Mouse (Mus musculus): ENCODE data around the gene Evi5. TPM values are rescaled to one million over a fixed set of nuclear protein-coding genes. Genes with fewer than 3 reads are reported as not detected.

Gene Evi5
- polyA plus RNA-seq, 1 experiment from 2014 or later = 57.5 TPM

- Histone ChIP-seq H3K4me3 (ENCODE audit: low read length) (no peak overlapping the region), H3K9ac (ENCODE audit: low read length) (no peak overlapping the region), H3K9me3 (ENCODE audit: control insufficient read depth, low read length) (no peaks in the 10 kb centered on the region), H3K4me1 (replicated peaks; ENCODE audit: control insufficient read depth, insufficient read depth, low read length) (no peaks in the 10 kb centered on the region), H3K4me2 (ENCODE audit: low read depth, low read length) (no peak overlapping the region), H3K27me3 (ENCODE audit: control insufficient read depth, insufficient read depth, low read depth, low read length) (no peaks in the 10 kb centered on the region), H3K36me3 (ENCODE audit: control insufficient read depth, insufficient read depth, low read length) (peaks cover 3% of the 10 kb centered on the region; the same call in 1 of the 2 replicates), H3K27ac (ENCODE audit: low read length) (no peak overlapping the region)
- no peak for ATAC-seq (ENCODE audit: low read depth)
- WGBS = 89% methylated on average over 4 of the region's 4 CpGs
Observed at GRCm38 (mm10) chr5:107776777-107777544, 97.9 kb downstream of the Evi5 start.

- Histone ChIP-seq H3K27me3 (ENCODE audit: control insufficient read depth, insufficient read depth, low read depth, low read length) (no peaks in the 10 kb centered on the region), H3K4me2 (ENCODE audit: low read depth, low read length) (no peak overlapping the region), H3K27ac (ENCODE audit: low read length) (no peak overlapping the region), H3K4me1 (replicated peaks; ENCODE audit: control insufficient read depth, insufficient read depth, low read length) (no peaks in the 10 kb centered on the region), H3K9me3 (ENCODE audit: control insufficient read depth, low read length) (no peaks in the 10 kb centered on the region), H3K36me3 (ENCODE audit: control insufficient read depth, insufficient read depth, low read length) (no peaks in the 10 kb centered on the region), H3K4me3 (ENCODE audit: low read length) (no peak overlapping the region), H3K9ac (ENCODE audit: low read length) (no peak overlapping the region)
- ATAC-seq (ENCODE audit: low read depth) = no peak
- WGBS = 95% methylated on average over 1 of the region's 1 CpGs
Observed at GRCm38 (mm10) chr5:107775875-107776274, 99.0 kb downstream of the Evi5 start.

- no peak overlapping the region for H3K4me2 ChIP-seq (ENCODE audit: low read depth, low read length)
- no peak for ATAC-seq (ENCODE audit: low read depth)
- H3K36me3 ChIP-seq (ENCODE audit: control insufficient read depth, insufficient read depth, low read length) = peaks cover 3% of the 10 kb centered on the region; the same call in 1 of the 2 replicates
- no peaks in the 10 kb centered on the region for H3K27me3 ChIP-seq (ENCODE audit: control insufficient read depth, insufficient read depth, low read depth, low read length)
- no peak overlapping the region for H3K27ac ChIP-seq (ENCODE audit: low read length)
- 46% methylated on average over 5 of the region's 5 CpGs for WGBS
- H3K4me3 ChIP-seq (ENCODE audit: low read length) = no peak overlapping the region
- H3K9me3 ChIP-seq (ENCODE audit: control insufficient read depth, low read length) = no peaks in the 10 kb centered on the region
- H3K4me1 ChIP-seq (replicated peaks; ENCODE audit: control insufficient read depth, insufficient read depth, low read length) = no peaks in the 10 kb centered on the region
- H3K9ac ChIP-seq (ENCODE audit: low read length) = no peak overlapping the region
Observed at GRCm38 (mm10) chr5:107772049-107772448, 102.9 kb downstream of the Evi5 start.

GRCm38 (mm10) chr5:107768224-107768623 is 106.7 kb downstream of the Evi5 start:
- WGBS = 88% methylated on average over 1 of the region's 1 CpGs
- H3K9me3 ChIP-seq (ENCODE audit: control insufficient read depth, low read length) = no peaks in the 10 kb centered on the region
- H3K27ac ChIP-seq (ENCODE audit: low read length) = no peak overlapping the region
- no peak overlapping the region for H3K9ac ChIP-seq (ENCODE audit: low read length)
- H3K4me1 ChIP-seq (replicated peaks; ENCODE audit: control insufficient read depth, insufficient read depth, low read length) = no peaks in the 10 kb centered on the region
- H3K27me3 ChIP-seq (ENCODE audit: control insufficient read depth, insufficient read depth, low read depth, low read length) = no peaks in the 10 kb centered on the region
- peaks cover 3% of the 10 kb centered on the region; the same call in 1 of the 2 replicates for H3K36me3 ChIP-seq (ENCODE audit: control insufficient read depth, insufficient read depth, low read length)
- H3K4me2 ChIP-seq (ENCODE audit: low read depth, low read length) = no peak overlapping the region
- no peak overlapping the region for H3K4me3 ChIP-seq (ENCODE audit: low read length)
- ATAC-seq (ENCODE audit: low read depth) = no peak

GRCm38 (mm10) chr5:107765946-107766345 is 109.0 kb downstream of the Evi5 start:
- H3K4me1 ChIP-seq (replicated peaks; ENCODE audit: control insufficient read depth, insufficient read depth, low read length) = no peaks in the 10 kb centered on the region
- H3K27ac ChIP-seq (ENCODE audit: low read length) = no peak overlapping the region
- H3K9ac ChIP-seq (ENCODE audit: low read length) = no peak overlapping the region
- 89% methylated on average over 4 of the region's 4 CpGs for WGBS
- no peak for ATAC-seq (ENCODE audit: low read depth)
- H3K4me2 ChIP-seq (ENCODE audit: low read depth, low read length) = no peak overlapping the region
- H3K27me3 ChIP-seq (ENCODE audit: control insufficient read depth, insufficient read depth, low read depth, low read length) = no peaks in the 10 kb centered on the region
- H3K4me3 ChIP-seq (ENCODE audit: low read length) = no peak overlapping the region
- H3K36me3 ChIP-seq (ENCODE audit: control insufficient read depth, insufficient read depth, low read length) = peaks cover 3% of the 10 kb centered on the region; the same call in 1 of the 2 replicates
- no peaks in the 10 kb centered on the region for H3K9me3 ChIP-seq (ENCODE audit: control insufficient read depth, low read length)

GRCm38 (mm10) chr5:107764486-107764885 is 110.4 kb downstream of the Evi5 start:
- H3K4me2 ChIP-seq (ENCODE audit: low read depth, low read length) = no peak overlapping the region
- H3K36me3 ChIP-seq (ENCODE audit: control insufficient read depth, insufficient read depth, low read length) = peaks cover 3% of the 10 kb centered on the region; the same call in 1 of the 2 replicates
- H3K4me1 ChIP-seq (replicated peaks; ENCODE audit: control insufficient read depth, insufficient read depth, low read length) = no peaks in the 10 kb centered on the region
- H3K27ac ChIP-seq (ENCODE audit: low read length) = no peak overlapping the region
- WGBS = 65% methylated on average over 1 of the region's 1 CpGs
- H3K9ac ChIP-seq (ENCODE audit: low read length) = no peak overlapping the region
- no peak overlapping the region for H3K4me3 ChIP-seq (ENCODE audit: low read length)
- H3K27me3 ChIP-seq (ENCODE audit: control insufficient read depth, insufficient read depth, low read depth, low read length) = no peaks in the 10 kb centered on the region
- no peak for ATAC-seq (ENCODE audit: low read depth)
- no peaks in the 10 kb centered on the region for H3K9me3 ChIP-seq (ENCODE audit: control insufficient read depth, low read length)

GRCm38 (mm10) chr5:107763674-107764073 is 111.2 kb downstream of the Evi5 start:
- H3K27ac ChIP-seq (ENCODE audit: low read length) = no peak overlapping the region
- no peak for ATAC-seq (ENCODE audit: low read depth)
- H3K9me3 ChIP-seq (ENCODE audit: control insufficient read depth, low read length) = no peaks in the 10 kb centered on the region
- H3K27me3 ChIP-seq (ENCODE audit: control insufficient read depth, insufficient read depth, low read depth, low read length) = no peaks in the 10 kb centered on the region
- no peak overlapping the region for H3K4me3 ChIP-seq (ENCODE audit: low read length)
- peaks cover 3% of the 10 kb centered on the region for H3K36me3 ChIP-seq (ENCODE audit: control insufficient read depth, insufficient read depth, low read length)
- no peak overlapping the region for H3K9ac ChIP-seq (ENCODE audit: low read length)
- no peaks in the 10 kb centered on the region for H3K4me1 ChIP-seq (replicated peaks; ENCODE audit: control insufficient read depth, insufficient read depth, low read length)
- H3K4me2 ChIP-seq (ENCODE audit: low read depth, low read length) = no peak overlapping the region

GRCm38 (mm10) chr5:107759121-107759520 is 115.8 kb downstream of the Evi5 start:
- H3K27me3 ChIP-seq (ENCODE audit: control insufficient read depth, insufficient read depth, low read depth, low read length) = no peaks in the 10 kb centered on the region
- no peaks in the 10 kb centered on the region for H3K9me3 ChIP-seq (ENCODE audit: control insufficient read depth, low read length)
- ATAC-seq (ENCODE audit: low read depth) = no peak
- H3K36me3 ChIP-seq (ENCODE audit: control insufficient read depth, insufficient read depth, low read length) = no peaks in the 10 kb centered on the region; the same call in 1 of the 2 replicates
- WGBS = 43% methylated on average over 5 of the region's 5 CpGs
- H3K27ac ChIP-seq (ENCODE audit: low read length) = no peak overlapping the region
- no peak overlapping the region for H3K9ac ChIP-seq (ENCODE audit: low read length)
- H3K4me1 ChIP-seq (replicated peaks; ENCODE audit: control insufficient read depth, insufficient read depth, low read length) = 0 out of 2 replicates have a peak, but pooled peaks cover 5% of the 10 kb centered on the region
- no peak overlapping the region for H3K4me2 ChIP-seq (ENCODE audit: low read depth, low read length)
- no peak overlapping the region for H3K4me3 ChIP-seq (ENCODE audit: low read length)

GRCm38 (mm10) chr5:107756072-107756471 is 118.8 kb downstream of the Evi5 start:
- no peaks in the 10 kb centered on the region for H3K9me3 ChIP-seq (ENCODE audit: control insufficient read depth, low read length)
- no peak overlapping the region for H3K27ac ChIP-seq (ENCODE audit: low read length)
- peak; percentile 89 for ATAC-seq (ENCODE audit: low read depth)
- H3K4me1 ChIP-seq (replicated peaks; ENCODE audit: control insufficient read depth, insufficient read depth, low read length) = 0 out of 2 replicates have a peak, but pooled peaks cover 5% of the 10 kb centered on the region
- H3K4me3 ChIP-seq (ENCODE audit: low read length) = no peak overlapping the region
- H3K27me3 ChIP-seq (ENCODE audit: control insufficient read depth, insufficient read depth, low read depth, low read length) = no peaks in the 10 kb centered on the region
- WGBS = 25% methylated on average over 2 of the region's 2 CpGs
- no peak overlapping the region for H3K4me2 ChIP-seq (ENCODE audit: low read depth, low read length)
- H3K36me3 ChIP-seq (ENCODE audit: control insufficient read depth, insufficient read depth, low read length) = no peaks in the 10 kb centered on the region; the same call in none of the 2 replicates
- no peak overlapping the region for H3K9ac ChIP-seq (ENCODE audit: low read length)

All from lung, embryonic 16.5 days (tissue).